Mouse (Mus musculus) c-Kit-positive CD71-negative TER-119-negative erythroid progenitor cells, embryonic 14.5 days (primary cell): Measurements from ENCODE around the gene Srsf4.
A peak's percentile ranks its signal among the peaks of the same experiment; 100 is the strongest.

Source experiments
- DNase-seq: peaks from one replicate; pipeline ENCODE4 v3.0.0-alpha.2; 2013; ENCODE audit warnings: low read depth

The Srsf4 gene

DNA sequence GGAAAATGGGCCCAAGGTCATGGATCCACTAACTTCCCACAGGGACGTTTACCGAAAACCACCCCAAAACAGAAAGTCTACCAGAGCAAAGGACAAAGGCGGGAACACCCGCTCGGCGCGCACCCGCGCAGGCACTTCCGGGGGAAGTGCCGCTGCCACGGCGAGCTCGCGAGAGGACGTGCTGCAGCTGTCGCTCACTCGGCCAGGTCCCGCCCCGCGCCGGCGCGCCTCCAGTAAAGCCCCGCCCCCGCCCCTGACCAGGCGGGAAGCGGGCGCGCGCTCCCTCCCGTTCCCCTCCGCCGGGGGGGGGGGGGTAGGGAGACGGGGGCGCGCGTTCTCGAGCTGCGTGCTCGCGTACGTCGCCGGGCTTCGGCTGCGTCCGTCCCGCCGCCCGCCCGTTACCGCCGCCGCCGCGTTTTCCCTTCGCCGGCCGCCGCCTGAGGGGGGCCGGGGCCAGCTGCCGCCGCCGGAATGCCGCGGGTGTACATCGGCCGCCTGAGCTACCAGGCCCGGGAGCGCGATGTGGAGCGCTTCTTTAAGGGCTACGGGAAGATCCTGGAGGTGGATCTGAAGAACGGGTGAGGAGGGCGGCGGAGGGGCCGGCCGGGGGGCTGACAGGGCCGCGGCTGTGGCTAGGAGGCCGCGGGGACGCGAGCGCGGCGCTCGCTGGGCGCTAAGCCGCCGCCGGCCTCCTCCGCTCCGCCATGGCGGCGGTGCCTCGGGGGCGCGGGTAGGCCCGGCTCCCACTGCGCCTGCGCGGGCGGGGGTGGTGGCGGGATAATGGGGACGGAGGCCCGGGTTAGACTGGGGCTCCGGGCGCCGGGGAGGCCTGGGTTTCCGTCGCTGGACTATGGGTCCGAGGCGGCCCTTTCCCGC lies at the start of gene Srsf4:
Gene Srsf4 (plus strand): TSS at position 325 of the 876 bp plus-strand sequence.
- peak; percentile 86 for DNase-seq

DNA sequence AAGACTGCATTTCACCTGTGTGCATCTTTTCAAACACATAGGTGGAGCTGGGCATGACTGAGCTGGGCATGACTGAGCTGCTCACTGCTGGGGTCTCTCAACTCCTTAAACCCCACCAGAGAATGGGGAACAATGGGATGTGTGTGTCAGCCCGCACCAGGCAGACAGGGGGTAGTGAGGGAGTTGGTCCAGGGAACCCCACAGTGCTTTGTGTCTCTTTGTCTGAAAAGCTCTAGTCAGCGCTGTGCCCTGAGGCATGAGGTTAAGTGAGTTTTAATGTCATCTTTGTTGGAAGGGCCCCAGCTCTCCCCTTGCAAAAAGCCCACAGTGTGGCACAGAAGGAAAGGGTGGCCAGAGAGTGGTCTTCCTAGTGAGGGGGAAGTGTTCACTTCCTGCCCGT lies 48.5 kb upstream of the Srsf4 start:
- DNase-seq, result no peak

DNA sequence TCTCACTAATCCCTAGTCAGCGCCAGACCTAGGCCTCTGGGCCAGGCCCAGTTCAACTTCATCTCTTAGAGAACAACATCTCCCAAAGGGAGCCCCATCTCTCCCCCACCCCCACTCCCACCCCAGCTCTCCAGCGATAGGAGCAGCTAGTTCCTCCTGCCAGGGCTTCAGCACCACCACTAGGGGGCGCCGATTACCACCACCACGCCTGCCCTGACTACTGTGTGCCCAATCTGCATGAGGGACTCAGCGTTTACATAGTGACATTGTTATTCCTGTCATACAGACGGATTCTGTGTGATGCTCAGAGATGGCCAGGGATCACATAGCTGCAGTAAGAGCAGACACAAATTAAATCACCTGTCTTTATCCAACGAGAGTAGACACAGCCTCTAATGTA lies 47.6 kb upstream of the Srsf4 start:
- DNase-seq, result no peak

DNA sequence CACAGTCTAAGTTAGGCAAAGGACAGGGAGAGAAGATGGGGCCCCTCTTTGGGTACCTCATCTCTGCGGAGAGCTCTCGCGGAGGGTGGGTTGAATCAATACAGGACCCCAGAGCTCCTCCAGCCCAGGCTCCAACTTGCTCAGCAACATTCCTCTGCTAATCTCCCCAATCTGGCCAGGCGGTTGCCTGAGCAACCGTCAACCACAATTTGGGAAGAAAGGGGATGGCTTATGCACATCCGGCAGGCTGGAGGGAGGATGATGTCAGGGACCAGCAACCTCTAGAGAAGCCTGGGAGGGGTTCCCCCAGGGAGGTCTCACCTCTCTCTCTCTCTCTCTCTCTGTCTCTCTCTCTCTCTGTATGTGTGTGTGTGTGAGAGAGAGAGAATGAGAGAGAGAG lies 46.5 kb upstream of the Srsf4 start:
- DNase-seq, result no peak

DNA sequence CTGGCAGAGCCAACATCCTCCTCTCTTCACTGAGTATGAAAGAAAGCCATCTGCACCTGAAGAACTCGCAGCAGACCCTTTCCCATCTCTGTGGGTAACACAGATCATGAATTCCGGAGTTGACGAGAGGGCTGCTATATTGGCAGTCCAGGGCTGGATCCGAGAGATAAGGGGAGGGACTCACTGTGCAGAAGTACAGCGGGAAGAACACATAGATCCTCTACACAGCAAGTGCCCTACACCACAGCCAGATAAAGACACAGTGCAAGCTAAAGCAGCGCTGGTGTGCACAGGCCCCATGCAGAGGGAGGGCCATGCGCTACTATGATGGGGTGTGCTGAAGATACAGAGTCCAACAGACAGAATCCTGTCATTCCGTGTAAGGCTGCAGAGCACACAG lies 44.3 kb upstream of the Srsf4 start:
- no peak for DNase-seq

DNA sequence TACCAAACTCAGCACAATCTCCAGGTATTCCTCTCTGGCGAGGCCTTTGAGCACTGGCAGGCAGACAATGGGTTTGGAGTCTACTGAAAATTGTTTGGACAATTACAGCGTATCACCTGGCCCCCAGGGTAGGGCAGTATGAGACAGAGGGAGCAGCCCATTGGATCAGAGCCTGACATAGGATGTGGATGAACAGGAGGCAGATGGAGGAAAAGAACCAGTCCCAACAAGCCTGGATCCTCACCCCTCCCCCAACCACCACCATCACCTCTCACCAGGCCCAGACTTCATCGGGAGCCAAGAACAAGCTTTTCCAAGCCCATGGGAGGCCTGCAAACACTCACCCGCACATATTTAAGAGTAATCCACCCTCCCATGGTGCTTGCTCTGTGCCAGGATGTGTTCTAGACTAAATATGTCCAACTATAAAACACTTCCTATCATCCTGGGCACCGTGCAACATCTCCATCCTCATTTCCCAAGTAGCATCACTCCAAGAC lies 41.8 kb upstream of the Srsf4 start:
- no peak for DNase-seq

DNA sequence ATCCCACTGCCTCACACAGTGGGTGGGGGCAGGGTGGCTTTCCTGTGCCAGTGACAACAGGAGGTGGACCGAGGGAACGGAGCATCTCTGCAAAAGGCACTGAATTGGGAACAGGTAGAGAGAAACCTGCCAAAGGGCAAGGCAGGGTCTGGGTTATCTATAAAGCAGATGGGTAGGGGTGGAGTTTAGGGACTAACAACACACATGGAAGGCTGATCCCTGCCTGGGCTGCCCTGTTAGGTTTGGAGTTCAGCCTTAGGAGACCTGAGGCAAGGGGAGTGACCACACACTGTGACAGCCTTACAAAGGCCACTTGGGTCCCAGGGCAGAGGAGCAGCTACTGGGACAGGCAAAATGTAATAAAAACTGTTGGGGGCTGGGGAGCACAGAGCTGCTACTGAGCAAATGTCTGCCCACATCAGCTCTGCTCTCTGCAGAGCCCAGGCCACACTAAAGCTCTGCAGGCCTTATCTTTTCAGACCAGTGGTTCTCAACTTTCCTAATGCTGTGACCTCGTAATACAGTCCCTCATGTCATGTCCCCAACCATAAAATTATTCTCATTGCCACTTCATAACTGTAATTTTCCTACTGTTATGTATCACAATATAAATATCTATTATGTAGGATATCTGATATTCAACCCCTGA lies 40.5 kb upstream of the Srsf4 start:
- DNase-seq, result no peak

DNA sequence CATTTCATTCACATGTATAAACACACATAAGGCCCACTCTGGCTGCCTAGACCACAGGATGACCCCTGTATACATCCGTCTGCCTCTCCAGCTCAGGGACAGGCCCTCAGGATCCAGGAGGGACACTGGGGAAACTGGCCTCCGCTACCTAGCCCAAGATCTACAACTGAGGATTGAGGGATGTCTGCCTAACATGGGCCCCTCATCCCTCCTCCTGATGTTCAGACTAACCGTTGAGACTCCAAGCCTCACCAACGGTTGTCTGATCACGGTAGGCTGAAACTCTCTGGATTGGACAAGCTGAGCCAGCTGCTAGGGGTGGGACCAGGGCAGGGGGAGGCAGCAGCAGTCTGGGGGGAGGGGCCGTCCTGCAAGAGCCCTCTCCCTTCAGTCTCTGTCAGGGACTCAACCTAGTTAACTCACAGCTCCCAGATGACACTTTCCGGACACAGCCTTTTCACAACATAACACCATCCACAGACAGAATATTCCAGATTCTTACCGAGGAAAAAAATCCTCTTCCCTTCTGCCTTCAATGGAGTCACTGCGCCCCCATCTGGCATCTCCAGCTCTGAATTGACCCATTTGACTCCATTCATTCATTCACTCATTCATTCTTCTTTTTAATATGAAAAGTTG lies 39.3 kb upstream of the Srsf4 start:
- no peak for DNase-seq

DNA sequence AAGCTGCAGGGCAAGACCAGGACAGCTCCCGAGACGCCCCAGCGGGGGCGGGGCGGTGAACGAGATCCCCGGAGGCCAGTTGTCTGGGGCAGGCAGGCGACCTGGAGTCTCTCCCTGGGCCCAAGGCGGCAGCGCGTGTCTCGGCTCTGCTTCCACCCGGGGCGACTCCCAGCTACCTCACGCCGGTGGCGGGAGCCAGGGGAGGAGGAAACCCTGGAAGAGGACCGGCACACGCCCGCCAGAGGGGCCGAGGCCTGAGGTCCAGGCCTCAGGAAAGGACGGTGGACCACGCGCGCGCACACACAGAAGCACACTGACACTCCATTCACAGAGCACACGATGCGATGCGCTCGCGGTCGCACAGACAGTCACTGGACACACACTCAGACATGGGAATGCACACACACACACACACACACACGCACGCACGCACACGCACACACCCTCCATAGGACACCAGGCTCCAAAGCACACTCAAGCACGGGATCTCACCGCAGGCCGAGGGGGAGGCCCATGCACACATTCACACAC lies 37.0 kb upstream of the Srsf4 start:
- DNase-seq, result no peak

DNA sequence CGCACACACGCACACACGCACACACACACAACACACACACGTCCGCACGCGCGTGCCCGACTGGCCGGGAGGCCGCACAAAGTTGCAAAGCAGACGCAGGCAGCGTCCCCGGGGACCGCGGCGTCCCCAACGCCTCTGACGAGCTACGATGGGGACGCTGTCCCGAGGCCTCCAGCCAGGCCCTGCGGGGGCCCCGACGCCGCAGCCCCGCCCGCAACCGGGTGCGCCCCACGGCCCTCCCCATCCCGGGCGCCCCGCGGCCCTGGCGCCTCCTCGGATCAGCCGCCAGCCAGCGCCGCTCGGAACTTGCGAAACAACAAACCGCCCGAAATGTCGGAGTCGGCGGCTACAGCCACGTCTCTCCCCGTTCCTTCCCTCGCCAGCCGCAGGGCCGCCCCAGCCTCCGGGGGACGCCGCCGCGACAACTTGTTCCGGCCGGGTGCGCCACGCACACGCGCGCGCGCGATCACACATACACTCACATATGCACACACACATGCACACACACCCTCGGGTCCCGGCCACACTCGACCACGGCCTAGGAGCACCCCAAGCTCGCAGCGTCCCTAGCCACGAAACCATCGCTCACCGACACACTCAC lies 36.4 kb upstream of the Srsf4 start:
- no peak for DNase-seq

DNA sequence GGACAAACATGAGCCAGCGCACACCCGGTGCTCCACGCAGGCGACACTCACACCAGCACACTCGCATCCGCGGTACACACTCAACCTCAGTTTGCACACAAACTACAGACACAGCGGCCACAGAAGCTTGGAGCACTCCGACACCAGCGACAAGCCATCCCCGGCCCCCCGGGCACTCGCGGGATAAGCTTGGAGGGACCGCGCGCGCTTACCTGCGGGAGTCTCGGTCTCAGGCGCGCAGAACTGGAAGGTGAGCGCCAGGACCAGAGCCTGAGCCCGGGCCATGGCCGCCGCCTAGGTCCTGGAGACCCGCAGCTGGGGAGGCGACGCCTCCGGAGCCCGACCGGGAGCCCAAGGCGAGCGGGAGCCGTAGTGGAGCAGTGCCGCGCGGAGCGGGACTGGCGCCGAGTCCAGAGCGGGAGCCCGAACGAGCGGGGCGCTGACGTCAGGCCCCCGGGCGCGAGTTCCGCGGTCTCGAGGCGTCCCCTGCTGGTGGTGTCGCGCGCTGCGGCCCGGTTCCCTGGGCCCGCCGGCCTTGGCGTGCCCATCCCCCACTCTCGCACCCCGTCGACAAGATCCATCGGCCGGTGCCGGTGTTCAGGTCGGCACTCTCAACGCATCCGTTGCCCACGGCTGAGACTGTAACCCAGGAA lies 35.4 kb upstream of the Srsf4 start, which contains the start of gene Ptpru:
Gene Ptpru (minus strand): TSS at position 417 of the 653 bp plus-strand sequence.
- peak; percentile 54 for DNase-seq

DNA sequence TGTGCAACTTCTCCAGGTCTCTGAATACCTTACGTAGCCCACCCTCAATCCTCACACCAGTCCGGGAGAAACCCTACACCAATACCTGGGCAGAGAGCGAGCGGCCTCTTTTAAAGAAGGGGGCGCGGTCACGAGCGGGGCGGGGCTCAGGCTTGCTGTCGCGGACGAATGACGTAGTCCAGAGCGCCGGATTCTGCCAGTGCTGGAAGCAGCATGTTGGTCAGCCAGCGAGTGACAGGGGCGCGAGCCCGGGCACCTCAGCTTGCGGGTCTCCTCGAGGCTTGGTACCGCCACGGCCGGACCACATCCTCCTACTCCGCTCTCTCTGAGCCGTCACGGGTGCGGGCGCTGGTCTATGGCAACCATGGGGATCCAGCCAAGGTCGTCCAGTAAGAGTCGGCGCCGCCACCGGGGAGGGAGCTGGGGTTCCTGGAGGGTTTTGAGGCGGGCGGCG lies 30.1 kb upstream of the Srsf4 start, which contains the start of gene Mecr:
Gene Mecr (plus strand): TSS at position 181 of the 454 bp plus-strand sequence.
- DNase-seq, result peak; percentile 82

DNA sequence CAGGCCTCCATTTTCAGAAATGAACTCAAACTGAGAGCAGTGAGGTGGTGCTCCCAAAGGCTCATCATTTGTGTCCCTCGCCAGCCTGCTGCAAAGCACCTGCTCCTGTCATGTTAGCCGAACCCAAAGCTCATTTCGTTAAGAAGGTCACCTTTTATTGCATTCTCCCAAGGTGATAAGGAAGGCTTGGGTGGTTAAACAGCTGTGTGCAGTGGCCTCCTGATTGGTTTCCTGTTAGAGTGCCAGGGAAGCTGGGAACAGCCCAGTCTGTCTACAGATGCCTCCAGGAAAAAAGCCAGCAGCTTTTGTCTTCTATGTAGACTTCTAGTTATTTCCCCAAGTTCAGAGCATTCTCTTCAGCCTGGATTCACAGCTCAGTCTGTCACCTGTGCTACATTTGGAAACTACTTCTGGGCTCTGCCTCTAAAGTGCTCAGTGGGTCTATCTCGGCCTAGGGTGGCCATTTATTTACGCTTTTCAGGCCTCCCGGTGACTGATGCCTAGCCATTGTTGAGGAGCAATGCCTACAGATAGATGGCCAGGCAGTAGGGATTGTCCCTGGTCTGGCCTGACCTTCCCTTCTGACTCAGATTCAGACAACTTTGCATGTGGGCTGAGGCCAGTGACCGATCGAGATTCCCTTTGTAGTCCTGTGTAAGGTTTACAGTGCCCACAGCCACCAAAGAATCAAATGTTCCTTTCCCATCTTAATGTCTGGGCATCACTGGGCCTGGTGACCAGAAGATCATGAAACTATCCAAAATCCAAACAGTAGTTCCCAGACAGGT lies 27.2 kb upstream of the Srsf4 start:
- DNase-seq, result no peak

DNA sequence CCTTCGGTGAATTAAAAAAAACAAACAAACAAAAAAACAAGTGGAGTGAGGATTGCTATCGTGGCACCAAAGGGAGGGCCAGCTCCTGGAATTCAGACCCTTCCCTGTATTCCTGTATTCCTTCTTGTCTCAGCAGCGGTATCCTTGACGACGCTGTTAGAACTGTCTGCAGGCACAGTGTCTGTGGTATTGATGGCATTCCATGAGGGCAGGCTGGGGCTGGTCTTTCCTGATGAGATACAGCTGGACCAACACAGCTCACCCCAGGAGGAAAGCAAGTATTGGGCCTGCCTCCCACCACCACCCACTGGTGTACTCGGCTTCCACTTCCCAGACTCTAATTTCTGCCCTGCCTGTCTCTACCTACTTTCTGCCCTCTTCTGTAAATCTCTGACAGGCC lies 25.3 kb upstream of the Srsf4 start:
- no peak for DNase-seq

DNA sequence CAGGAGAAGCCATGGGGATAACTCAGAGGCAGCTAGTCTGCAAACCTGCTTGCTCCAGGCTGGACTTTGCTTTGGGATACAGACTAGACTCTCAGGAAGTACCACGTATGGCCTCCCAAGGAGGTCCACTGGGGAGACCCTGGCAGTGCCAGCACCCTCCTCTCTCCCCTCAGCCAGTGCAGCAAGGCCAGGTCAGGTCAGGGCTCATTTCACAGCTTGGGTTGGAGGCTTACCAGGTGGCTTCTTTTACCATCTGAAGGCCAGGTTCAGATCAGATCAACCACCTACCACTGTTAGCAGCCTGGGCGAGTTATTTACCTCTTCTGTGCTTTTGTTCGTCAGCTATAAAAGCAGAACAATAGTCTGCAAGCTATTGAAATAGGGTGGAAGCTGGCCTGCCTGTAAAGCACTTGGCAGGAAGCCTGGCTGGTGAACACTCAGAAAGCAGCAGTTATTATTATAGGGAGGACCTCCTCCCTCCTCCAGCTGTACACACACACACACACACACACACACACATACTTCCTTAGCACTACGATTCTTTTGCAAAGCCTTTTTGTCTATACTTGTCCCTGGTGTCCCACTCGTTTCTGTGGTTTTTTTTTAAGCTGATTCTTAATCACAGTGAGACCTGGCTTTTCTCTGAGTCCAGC lies 23.3 kb upstream of the Srsf4 start:
- no peak for DNase-seq

DNA sequence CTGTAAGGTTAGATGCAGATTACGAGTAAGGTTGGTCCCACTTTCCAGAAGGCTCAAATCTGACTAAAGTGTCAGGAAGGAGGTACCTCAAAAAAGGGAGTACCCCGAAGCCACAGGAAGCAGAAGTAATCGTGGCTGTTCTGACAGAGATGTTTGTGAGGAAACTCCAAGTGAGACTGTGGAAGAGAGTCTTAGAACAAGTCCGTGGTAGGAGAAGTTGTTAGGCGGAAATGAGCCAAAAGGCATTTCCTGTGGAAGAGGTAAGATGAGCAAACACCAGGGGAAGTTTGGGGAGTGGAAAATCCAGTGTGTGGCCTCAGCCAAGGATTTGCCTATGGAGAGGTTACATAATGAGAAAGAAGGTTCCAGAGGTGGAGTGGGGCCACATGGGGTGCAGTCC lies 18.5 kb upstream of the Srsf4 start:
- no peak for DNase-seq

DNA sequence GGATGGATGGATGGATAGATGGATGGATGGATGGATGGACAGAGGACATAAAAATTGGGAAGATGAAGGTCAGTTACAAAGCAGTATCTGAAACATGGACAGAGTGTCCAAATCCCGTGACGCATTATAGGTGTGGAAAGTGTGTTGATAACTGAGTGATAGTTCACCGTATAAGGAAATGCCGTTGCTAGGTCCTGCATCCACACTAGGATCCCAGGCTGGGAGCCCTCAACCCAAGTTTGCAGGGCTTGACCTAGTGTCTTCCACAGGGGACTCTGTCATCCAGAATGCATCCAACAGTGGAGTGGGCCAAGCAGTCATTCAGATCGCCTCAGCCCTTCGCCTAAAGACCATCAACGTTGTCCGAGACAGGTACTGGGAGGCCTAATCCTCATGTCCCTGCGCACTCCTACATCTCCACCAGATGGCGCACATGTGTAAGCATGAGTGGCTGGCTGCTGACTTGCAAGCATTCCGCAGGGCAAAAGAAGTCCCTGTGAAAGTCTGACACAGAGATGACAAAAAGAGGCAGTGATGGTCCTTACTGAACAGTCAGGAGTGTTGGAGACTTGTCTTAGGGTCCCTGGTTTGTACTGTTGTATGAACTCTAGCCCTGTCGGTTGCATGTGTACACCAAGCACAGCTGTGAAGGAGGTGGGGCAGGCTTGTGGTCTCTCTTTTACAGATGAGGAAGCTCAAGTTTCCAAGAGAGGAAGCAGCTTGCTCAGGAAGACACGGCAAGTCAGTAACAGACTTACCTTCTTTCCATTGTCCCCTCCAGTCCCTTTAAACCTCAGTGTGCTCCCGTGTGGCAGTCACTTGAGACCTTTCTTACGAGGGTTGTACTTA lies 12.7 kb upstream of the Srsf4 start:
- peak; percentile 81 for DNase-seq

DNA sequence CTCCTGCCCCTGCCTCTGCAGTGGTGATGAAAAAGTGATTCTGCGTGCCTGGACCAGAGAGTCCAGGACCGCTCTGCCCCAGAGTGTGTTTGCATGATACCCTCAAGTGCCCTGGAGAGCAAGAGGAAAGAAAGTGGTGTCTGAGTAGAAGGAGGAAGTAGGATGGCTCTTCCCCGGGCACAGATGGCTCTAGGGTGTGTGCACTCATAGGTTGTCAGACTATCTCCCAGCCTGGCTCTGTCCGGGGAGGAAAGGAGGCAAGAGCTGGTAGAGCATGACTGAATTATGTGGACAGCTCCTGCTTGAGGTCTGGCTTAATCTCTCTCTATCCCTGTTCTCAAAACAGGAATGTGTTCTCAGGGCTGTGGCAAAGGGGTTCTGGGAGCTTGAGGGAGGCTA lies 12.1 kb upstream of the Srsf4 start:
- DNase-seq, result no peak

DNA sequence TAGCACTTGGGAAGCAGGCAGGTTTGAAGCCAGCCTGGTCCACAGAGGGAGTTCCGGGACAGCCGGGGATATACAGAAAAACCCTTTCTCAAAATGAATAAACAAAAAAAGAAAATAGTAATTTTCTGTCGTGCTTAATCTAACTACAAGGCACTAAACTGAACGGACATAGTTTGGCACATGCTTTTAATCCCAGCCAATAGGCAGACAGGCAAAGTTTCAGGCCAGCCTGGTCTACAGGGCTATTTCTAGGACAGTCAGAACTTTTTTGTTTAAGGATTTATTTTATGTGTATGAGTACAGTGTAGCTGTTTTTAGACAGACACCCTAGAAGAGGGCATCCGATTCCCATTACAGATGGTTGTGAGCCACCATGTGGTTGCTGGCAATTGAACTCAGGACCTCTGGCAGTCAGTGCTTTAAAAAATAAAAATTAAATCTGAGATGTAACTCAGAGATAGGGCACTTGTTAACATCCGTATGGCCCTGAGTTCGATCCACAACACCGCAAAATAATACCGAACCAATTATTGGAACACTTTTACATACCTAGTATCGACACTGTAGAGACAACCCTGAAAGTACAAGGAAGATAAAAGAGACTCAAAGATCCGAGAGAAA lies 635 bp upstream of the Srsf4 start:
- no peak for DNase-seq
